Mouse (Mus musculus) cerebellum, postnatal 10 days (tissue): Measurements from ENCODE around the gene Slc22a17.

ENCODE experiments used
- DNase-seq, 2 experiments: peaks; one replicate each; pipeline ENCODE4 v3.0.0; 2021; ENCODE audit warnings: mixed read lengths in 2 of 2

The Slc22a17 gene

DNA sequence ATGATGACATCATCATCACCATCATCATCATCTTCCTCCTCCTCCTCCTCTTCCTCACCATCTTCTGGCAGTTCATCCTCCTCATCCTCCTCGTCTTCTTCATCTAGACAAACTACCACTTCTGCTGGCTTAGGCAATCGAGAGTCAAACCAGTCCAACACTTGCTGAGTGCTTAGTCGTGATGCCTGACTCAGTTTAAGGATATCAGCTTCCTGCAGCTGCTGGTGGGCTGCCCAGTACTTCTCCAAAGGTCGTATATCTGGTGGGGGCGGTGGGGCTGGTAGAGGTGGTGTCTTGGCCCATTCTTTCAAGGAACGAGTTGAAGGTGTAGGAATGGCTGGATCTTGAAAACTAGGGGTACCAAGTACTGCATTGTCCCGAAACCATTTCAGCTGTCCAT lies 56.2 kb downstream of the Slc22a17 start:
- no peak for DNase-seq
